Mouse (Mus musculus) small intestine, adult 2 months (tissue): ENCODE measurements around the gene Ifi35. TPM values are rescaled to one million over a fixed set of nuclear protein-coding genes. Genes with fewer than 3 reads are reported as not detected.
"Not testable (repeated sequence)": the region's sequence is repeated elsewhere in the genome, so short reads cannot be mapped to it uniquely, and the experiment has no call there.

ENCODE experiments used
- H3K27ac ChIP-seq: fragments of 200-500 bp; 2 replicates; pipeline ENCODE4 v1.5.1; 2012; ENCODE audit warnings: low read depth, low read length, control low read depth, inconsistent platforms; ENCODE audit not compliant: insufficient read depth
- H3K27me3 ChIP-seq: fragments of 200-500 bp; 2 replicates; pipeline ENCODE4 v1.6.1; 2012; ENCODE audit warnings: mild to moderate bottlenecking, moderate library complexity, low read length, inconsistent platforms; ENCODE audit not compliant: control insufficient read depth, insufficient read depth
- H3K36me3 ChIP-seq: fragments of 200-500 bp; 2 replicates; pipeline ENCODE4 v1.6.1; 2012; ENCODE audit warnings: mild to moderate bottlenecking, low read length, control low read depth, inconsistent platforms; ENCODE audit not compliant: control insufficient read depth, insufficient read depth
- H3K4me1 ChIP-seq: fragments of 200-500 bp; 2 replicates; pipeline ENCODE4 v1.6.1; 2012; ENCODE audit warnings: low read length, inconsistent platforms, mixed read lengths; ENCODE audit not compliant: control insufficient read depth, insufficient read depth, insufficient read length
- H3K4me3 ChIP-seq: fragments of 200-500 bp; 2 replicates; pipeline ENCODE4 v1.5.1; 2012; ENCODE audit warnings: low read depth, mild to moderate bottlenecking, control low read depth, inconsistent platforms, low read length, moderate library complexity
- CTCF ChIP-seq: fragments of 200-500 bp; IDR thresholded peaks from 2 replicates; pipeline ENCODE4 v1.5.1; 2012; ENCODE audit warnings: low read depth, mild to moderate bottlenecking, control low read depth, inconsistent platforms, low read length, moderate library complexity, mixed read lengths; ENCODE audit not compliant: insufficient replicate concordance, insufficient read length; ENCODE audit errors: extremely low read depth
- POLR2A ChIP-seq: fragments of 200-500 bp; IDR thresholded peaks from 2 replicates; pipeline ENCODE4 v1.6.1; 2012; ENCODE audit warnings: low read depth, mild to moderate bottlenecking, control low read depth, inconsistent platforms, low read length, moderate library complexity
- WGBS: fragments of 180-500 bp; shearing (Covaris S2); methylation state at CpG from one replicate; pipeline ENCODE4 v1.1.7; 2018; 5-methylcytosine and 5-hydroxymethylcytosine counted together
- polyA plus RNA-seq: library from polyadenylated mRNA; depleted of rRNA; stranded (reverse); fragments of >200 nt; gene quantifications from 2 replicates; pipeline ENCODE4 v1.2.3, GENCODE M21; 2012

The Ifi35 gene
- polyA plus RNA-seq, 1 experiment = 123 TPM

GRCm38 (mm10) chr11:101465869-101466551, 17.8 kb downstream of the Ifi35 start, which contains the start of gene Vat1:
Vat1 (minus strand) TSS chr11:101466230.
- H3K4me3 ChIP-seq = peak within 1 kb of the TSS; percentile 97
- peaks cover 15% of the 10 kb centered on the region for H3K4me1 ChIP-seq
- TF ChIP-seq POLR2A (peak; percentile 21; the same call in 1 of the 2 replicates), CTCF (peak; percentile 14; the same call in 1 of the 2 replicates)
- H3K36me3 ChIP-seq = peaks cover 16% of the 10 kb centered on the region
- 1% methylated on average over 60 of the region's 60 CpGs for whole genome bisulfite sequencing
- H3K27ac ChIP-seq = peak within 1 kb of the TSS; percentile 91
- H3K27me3 ChIP-seq = no peaks in the 10 kb centered on the region

DNA sequence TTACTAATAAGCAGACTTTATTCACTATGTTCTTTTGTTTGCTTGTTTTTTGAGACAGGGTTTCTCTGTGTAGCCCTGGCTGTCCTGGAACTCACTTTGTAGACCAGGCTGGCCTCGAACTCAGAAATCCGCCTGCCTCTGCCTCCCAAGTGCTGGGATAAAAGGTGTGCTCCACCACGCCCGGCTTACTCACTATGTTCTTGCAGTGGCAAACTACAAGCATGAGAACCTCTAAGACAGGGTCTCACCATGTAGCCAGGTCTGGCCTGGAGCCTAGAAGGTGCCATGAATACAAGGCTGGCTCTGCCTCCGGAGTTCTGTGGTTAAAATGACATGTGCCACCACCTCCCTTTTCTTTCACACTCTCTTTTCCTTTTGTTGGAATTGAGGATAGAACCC, 18.3 kb downstream of the Ifi35 start:
- not testable (repeated sequence) for H3K4me3 ChIP-seq

DNA sequence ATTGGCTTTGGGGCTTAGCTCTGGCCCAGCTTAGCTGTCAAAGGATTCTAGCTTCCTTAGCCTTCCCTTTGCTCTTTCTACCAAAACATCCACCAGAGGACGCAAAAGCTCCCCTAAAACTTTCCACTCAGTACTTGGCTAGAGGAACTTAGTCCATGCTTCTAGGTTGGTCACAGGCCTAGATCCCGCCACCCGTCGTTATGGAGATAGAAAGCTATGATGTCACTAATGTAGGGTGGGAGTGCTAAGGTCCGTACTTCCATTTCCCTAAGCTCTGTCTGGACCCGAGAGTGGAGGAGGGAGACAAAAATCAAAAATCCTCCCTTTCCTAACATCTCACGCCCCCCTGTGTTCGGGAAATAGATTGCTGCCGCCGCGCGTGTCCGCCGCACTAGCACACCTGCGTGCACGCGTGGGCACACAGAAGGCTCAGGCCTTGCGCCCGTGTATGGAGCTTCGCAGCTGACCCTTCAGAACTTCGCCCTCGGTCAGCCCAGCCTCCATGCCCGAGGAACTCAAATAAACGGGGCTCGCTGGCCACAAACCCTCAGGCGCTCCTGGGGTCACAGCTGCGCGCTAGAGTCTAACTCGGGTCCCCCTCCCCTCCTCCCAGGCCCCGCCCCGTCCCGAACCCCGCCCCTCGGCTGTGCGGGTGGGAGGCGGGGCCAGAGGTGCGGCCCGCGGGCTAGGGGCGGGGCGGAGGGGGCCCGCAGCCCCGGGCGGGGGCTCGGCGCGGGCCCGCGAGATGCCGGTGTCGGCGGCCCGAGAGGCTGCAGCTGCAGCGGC, 19.5 kb downstream of the Ifi35 start:
- Histone ChIP-seq H3K36me3 (no peaks in the 10 kb centered on the region; the same call in 1 of the 2 replicates), H3K27ac (peak overlapping the region; percentile 35; the same call in 1 of the 2 replicates), H3K4me3 (peak overlapping the region; percentile 69), H3K4me1 (peaks cover 9% of the 10 kb centered on the region; the same call in 1 of the 2 replicates), H3K27me3 (no peaks in the 10 kb centered on the region)
- WGBS = 2% methylated on average over 45 of the region's 54 CpGs
- no peak for TF ChIP-seq POLR2A
- TF ChIP-seq CTCF = peak; percentile 42; the same call in 1 of the 2 replicates

More for the DNA sequence above, 18.3 kb downstream of the Ifi35 start:
- Histone ChIP-seq H3K36me3 (peaks cover 11% of the 10 kb centered on the region), H3K4me1 (peaks cover 15% of the 10 kb centered on the region)
- not testable (repeated sequence) for H3K27me3 ChIP-seq, H3K27ac ChIP-seq
- 53% methylated on average over 5 of the region's 5 CpGs for WGBS

GRCm38 (mm10) chr11:101468263-101468688, 20.1 kb downstream of the Ifi35 start:
- Histone ChIP-seq H3K4me3 (peak overlapping the region; percentile 69), H3K27me3 (no peaks in the 10 kb centered on the region), H3K27ac (no peak overlapping the region), H3K4me1 (peaks cover 9% of the 10 kb centered on the region; the same call in 1 of the 2 replicates), H3K36me3 (no peaks in the 10 kb centered on the region)
- 2% methylated on average over 28 of the region's 31 CpGs for WGBS
- no peak for TF ChIP-seq CTCF
- TF ChIP-seq POLR2A = no peak

GRCm38 (mm10) chr11:101468731-101469130, 20.5 kb downstream of the Ifi35 start:
- Histone ChIP-seq H3K4me1 (peaks cover 6% of the 10 kb centered on the region; the same call in 1 of the 2 replicates), H3K36me3 (no peaks in the 10 kb centered on the region), H3K27ac (no peak overlapping the region), H3K4me3 (peak overlapping the region; percentile 69), H3K27me3 (no peaks in the 10 kb centered on the region)
- no peak; the same call in 1 of the 2 replicates for TF ChIP-seq CTCF
- TF ChIP-seq POLR2A = no peak
- WGBS = 21% methylated on average over 13 of the region's 13 CpGs

DNA sequence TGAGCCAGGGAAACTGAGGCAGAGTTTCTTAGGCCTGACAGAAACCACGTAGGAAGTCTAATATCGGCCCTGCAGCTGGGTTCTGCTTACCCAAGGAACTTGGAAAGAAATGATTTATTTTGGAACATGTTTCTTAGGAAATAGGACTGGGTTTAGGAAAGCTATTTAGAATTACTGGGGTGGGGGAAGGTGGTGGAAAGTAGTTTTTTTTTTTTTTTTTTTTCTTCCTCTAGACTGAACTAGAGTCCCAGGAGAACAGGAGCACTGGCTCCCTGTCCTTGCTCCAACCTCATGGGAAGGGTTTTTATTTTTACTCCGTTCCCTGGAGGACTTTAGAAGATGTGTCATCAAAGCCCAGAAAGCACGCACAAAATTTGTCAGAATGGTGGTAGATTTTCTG, 20.9 kb downstream of the Ifi35 start:
- 79% methylated on average over 4 of the region's 4 CpGs for WGBS
- no peak for TF ChIP-seq CTCF
- TF ChIP-seq POLR2A = no peak
- H3K27ac ChIP-seq = no peak overlapping the region
- H3K4me3 ChIP-seq = no peak overlapping the region
- H3K27me3 ChIP-seq = no peaks in the 10 kb centered on the region
- H3K4me1 ChIP-seq = peaks cover 2% of the 10 kb centered on the region; the same call in 1 of the 2 replicates
- H3K36me3 ChIP-seq = no peaks in the 10 kb centered on the region

DNA sequence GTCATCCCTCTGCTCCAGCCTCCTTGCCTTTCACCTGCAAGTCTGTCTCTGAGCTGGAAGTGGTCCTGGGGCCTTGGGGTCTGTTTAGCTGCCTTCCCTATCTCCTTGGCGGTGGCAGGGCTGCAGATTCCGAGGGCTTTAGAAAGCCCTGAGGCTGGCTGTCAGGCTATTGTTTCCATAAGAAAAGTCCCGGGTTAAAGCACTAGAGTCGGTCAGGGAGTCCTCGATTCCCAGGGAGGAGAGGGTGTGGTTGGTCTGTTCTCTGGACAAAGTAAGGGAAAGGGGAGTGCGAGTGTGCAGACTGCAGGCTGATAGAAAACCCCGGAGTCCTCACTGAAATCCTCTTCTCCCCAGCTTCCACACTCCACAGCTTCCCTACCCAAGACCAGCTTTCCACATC, 22.0 kb downstream of the Ifi35 start:
- Histone ChIP-seq H3K36me3 (no peaks in the 10 kb centered on the region), H3K4me1 (no peaks in the 10 kb centered on the region), H3K4me3 (no peak overlapping the region), H3K27me3 (no peaks in the 10 kb centered on the region), H3K27ac (no peak overlapping the region)
- 58% methylated on average over 7 of the region's 7 CpGs for WGBS
- TF ChIP-seq POLR2A (no peak), CTCF (no peak)
